Mouse (Mus musculus): Measurements from ENCODE around the gene Pou2f3.

Gene Pou2f3

DNA sequence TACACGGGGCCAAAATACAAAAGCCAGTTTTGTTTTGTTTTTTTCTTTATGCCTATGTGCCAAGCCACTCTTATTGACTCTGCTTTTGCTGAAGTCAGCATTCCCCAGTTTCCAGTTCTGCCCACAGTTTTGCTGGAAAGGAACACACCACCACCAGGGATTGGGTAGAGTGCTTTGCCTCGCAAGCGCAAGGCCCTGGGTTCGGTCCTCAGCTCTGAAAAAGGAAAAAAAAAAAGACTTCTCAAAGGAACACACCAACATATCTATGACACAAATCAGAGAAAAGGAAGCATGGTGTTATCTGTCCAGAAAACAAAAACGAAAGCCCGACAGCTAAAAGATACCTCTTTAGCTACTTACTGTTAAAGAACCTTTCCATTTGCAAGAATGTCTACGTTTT is 101.0 kb downstream of the Pou2f3 start:
- no peak for DNase-seq (ENCODE audit: low spot score in 2 of 2)

DNA sequence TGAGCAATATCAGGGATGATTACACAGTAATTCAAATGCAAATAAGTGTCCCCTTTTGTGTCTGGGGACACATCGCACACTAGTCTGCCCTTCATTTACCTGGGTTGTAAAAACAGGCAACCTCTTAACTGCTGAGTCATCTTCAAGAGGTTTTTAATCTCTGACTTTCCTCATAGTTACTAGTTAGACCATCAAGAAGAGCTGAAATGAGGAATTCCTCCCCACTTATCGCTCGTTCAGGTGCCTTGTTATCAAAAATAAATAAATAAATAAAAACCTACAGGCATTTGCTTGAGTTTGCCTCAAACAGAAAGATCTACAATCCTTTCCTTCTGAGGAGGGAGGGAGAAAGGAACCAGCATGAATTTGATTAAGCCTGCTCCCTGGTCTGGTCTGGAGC is 101.4 kb downstream of the Pou2f3 start:
- DNase-seq (ENCODE audit: low spot score in 2 of 2), result no peak

DNA sequence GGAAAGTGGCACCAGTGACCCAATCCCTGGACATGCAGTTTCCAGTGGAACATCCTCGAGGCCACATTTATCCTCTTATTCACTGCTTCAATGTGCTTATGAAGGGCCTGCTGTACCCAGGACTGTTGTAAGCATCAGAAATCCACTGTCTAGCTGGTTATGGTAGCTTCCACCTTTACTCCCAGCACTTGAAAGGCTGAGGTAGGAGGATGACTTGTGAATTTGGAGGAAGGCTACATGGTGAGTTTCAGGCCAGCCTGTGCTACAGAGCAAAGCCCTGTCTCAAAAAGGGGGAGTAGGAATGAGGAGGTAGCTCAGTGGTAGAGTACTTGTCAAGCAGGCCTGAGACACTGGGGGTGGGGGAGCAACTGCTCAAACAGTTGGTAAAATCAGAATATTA is 102.1 kb downstream of the Pou2f3 start:
- DNase-seq (ENCODE audit: low spot score in 2 of 2), result no peak

DNA sequence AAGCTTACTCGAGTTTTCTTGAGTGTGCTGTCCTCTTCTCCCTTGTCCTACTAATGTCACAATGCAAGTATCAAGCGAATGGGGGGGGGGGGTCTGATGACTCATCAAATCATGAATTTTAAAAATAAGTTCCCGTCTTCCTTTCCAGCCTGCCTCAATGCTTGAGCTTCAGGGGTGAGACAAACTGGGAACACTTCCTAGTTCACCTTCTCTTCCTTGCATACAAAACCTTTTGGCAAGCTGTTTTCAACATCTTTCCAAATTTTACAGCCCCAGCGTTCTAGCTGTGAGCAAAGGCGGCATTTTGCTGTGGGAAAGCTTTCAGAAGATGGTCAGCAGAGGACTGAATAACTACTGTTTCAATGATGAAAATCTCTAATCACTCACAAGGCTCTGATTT is 102.6 kb downstream of the Pou2f3 start:
- peak in 1 of 2 experiments; percentile 35 for DNase-seq (ENCODE audit: low spot score in 2 of 2)

DNA sequence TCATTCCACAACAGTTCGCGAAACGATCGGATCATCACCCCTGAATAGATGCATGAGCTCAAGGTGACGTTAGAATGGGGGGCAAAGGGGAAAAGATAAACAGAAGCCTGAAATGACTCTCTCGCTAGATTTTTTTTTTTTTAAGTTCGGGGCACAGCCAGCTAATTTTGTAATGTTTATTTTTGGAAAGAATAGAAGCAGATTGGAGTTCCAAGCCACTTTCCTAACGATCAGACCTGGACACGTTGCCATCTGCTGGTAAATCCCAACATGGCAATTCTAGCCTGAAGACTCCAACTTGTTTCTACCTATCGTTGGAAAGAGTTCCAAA is 103.0 kb downstream of the Pou2f3 start, which contains the start of gene Arhgef12:
Arhgef12 (minus strand) TSS at position 53 of the 331 bp plus-strand sequence.
- peak; percentile 53 to 75 for DNase-seq (ENCODE audit: low spot score in 2 of 2)

DNA sequence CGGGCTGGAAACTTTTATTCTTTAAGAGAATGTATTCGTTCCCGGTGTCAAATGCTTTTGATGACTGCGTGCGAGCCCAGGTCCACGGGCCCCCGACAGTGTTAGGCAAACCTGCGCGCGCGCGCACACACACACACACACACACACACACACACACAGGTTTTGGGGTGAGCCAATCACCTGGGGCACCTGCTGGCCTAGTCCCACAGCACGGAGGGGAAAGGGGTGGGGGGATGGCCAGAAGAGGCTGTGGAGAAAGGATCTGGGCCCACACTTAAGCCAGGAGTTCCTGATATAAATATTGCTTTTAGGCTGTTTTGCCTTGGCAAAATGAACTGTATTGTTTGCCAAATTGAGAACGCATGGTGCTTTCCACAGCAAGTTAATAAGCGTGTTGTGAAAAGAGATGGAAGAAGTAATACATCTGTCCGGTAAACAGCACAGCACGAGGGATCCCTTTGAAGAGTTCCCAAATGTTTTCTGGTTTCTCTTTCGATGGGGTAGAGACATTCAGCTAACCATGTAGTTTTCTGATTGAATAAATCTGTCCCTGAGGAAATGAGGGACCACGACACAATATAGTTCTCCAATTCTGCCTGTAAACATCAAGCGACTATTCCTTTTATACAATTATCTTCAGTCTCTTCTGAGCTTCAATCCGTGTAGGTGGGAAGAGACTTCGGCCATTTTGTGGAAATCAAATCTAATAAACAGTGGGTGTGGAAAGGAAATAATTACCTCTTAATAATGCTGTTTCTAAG is 103.6 kb downstream of the Pou2f3 start:
- DNase-seq (ENCODE audit: low spot score in 2 of 2), result peak in 1 of 2 experiments; percentile 31

DNA sequence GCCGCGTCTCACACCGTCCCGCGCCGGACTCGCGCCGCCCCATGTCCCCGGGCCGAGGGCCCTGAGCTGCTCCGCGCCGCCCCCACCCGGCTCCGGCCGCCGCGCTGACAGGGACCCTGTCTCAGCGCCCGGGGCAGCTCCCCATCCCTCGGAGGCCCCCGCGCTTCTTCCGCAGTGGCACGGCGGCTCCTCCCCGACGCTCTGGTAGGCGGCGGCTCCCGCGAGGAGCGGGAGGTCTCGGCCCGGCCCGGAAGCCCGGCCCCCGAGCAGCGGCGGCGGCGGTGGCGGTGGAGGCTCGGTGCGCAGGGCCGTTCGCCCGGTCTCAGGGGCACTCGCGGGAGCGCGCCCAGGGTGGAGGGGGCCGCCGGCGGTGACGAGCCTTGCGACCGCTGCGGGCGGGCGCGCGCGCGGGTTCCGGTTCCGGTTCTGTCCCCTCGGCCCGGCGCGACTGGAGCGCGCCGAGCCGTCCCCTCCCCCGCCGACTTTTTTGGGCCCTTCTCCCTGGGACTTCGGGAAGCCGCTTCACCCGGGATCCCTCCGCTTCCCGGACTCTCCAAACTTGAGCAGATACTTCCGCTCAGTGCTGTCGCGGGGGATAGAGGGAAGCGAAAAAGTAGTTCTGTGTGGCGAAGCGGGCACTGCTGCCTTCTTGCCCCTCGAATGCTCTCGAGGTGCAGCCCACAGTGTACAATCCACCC is 104.4 kb downstream of the Pou2f3 start:
- DNase-seq (ENCODE audit: low spot score in 2 of 2), result peak; percentile 85 to 90

DNA sequence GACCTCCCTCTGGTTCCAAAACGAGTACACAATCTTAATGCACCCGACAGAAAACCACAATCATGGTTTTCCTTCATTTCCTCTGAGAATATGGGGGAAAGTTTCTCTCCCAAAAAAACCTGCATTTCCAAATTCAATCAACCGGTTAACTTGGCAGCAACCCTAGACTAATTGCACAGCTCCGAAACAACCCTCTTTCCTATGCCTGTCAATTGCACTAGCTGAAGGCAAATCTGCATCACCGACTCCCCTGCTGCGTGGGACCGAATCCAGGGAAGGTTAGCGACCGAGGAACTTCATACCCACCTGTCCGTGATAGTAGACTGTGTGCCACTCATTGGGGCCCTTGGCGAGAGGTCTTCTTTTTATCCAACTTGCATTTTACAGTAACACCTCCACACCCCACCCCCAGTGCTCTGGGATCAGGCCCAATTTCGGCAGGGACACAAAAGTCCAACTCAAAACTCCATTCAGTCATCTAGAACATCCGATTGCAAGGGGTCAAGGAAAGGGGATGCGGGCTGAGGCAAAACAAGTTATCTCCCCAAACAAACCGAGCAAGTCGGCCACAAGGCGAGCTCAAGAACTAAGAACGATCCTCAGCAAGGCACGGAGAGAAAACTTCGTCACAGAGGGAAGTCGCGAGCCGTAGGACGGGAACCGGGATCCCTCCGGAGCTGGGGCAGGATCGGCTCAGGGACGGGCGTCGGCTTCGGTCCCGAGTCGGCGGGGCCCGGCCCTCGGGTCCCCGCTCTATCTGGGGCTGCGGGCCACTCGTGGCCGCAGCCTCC is 105.1 kb downstream of the Pou2f3 start:
- DNase-seq (ENCODE audit: low spot score in 2 of 2), result peak; percentile 47 to 49

DNA sequence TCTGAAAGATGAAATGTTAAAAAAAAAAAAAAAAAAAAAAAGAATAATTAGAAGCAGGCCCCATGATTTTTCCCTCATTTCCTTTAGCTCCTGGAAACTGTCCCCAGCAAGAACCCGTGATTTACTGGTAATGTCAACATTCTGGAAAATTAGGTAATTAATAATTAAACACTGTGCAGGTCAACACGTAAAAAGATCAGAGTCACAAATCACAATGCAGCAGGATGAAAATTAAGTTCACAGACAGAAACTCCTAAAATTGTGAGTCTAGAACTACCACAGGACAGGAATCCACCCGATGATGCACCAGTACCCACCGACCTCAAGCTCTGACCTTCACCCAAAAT is 105.7 kb downstream of the Pou2f3 start:
- no peak for DNase-seq (ENCODE audit: low spot score in 2 of 2)

DNA sequence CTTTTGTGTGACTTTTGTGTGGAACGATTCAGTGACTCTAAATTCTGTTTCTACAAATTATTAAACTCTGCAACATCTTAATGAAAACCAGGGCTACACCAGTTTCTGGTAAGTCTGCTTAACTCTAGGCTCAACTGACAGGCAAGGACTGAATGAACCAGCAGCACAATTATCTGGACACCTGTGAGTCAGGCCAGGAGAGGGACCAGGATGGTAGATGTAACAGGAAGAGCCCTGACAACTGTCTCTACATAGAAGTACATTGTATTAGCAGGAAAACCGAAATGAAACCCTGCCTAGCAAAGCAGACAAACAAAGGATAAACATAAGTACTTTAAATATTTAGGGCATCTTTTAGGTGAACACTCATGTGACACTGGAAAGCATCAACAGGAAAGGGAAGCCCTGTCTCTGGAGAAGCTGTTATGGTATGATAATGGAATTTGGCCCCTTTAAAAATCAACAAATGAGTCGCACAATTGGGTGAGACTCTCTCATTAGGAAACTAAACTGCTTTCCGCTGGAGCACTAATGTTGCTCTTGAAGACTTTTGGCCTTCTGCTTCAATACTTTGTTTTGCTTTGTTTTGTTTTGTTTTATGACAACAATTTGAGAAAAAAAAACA is 106.4 kb downstream of the Pou2f3 start:
- DNase-seq (ENCODE audit: low spot score in 2 of 2), result no peak

DNA sequence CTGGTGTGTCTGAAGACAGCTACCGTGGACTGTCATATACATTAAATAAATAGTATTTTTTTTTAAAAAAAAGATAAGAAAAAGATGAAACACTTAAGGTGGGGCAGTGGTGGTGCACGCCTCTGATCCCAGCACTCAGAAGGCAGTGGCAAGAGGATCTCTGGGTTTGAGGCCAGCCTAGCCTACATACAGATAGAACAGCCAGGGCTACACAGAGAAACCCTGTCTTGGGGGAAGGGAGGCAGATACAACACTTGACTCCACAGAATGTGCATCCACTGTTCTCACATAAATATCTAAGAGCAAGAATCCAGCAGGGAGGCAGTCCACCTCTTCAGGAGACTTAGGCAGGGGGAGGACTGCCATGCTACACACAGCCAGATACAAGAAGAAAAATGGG is 107.2 kb downstream of the Pou2f3 start:
- no peak for DNase-seq (ENCODE audit: low spot score in 2 of 2)

DNA sequence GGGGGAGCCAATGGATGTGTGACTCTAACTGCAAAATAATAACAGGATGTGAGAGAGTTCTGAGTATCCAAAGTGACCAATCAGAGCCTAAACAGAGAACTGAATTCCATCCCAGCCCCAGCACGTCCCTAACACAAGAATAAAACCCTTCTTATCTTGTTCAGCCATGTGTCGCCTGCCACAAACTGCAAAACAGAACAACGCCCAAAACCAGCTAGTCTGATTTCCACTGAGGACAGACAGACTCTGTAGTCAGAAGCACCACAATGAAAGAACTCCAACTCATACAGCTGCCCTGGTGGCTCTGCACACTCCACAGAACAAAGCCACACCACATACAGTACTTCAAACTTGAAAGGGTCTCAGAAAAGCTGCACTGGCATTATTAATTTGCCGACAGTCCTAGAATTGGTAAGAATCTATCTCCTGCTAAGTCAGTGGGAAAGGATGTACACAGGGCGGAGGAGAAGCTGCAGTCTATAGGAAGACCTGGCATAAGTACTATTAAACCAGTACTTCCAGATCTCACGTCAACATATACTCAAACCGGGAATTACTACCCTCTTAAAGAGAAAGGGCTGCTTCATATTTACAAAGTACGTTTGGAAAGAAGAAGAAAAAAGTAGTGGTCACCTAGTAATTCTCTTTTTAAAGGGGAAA is 108.1 kb downstream of the Pou2f3 start:
- DNase-seq (ENCODE audit: low spot score in 2 of 2), result no peak

DNA sequence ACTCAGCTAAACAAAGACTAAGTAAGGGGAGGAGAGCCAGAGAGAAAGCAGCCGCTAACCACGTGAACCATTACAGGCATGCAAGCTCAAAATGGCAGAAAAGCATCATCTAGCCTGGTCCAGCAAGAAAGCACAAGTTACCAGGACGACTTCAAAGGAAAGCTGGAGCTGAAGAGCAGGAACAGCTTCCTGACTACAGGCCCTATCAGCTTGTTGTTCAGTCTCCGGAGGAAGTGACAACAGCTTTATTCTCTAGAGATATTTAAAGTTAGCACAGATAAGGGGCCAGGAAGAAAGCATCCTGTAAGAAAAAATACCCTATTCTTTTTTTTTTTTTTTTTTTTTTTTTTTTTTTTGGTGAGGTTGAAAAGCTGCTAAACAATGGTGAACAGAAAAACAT is 111.2 kb downstream of the Pou2f3 start:
- no peak for DNase-seq (ENCODE audit: low spot score in 2 of 2)

DNA sequence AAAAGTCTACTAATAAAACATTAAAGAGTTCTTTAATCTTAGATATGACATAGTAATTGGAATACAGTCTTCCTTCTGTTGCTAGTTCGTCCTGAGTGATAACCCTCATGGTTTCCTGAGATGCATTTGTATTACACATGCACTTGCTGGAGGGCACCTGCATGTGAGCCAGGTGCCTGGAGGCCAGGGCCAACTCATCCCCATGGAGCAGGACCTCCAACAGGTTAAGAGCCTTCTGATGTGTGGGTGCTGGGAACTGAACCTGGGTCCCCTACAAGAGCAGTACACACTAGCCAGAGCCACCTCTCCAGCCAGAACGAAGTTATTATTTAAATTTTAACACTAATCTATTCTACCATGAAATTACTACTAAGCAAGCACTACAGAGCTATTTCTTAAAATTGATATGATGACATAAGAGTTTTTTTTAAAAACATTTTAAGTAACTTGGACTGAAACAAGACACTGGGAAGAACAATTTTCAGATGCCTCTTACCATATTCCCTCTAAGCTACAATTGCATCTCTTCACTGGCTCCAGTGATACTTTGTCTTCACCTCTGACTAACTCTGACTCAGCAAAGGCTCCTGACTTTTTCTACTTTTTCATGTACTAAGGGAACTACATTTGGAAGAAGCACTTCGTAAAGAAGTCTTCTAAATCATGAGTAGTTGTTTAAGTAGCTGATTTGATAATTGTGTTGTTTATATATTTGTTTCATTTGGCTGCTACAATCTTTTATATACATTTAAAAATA is 112.2 kb downstream of the Pou2f3 start:
- DNase-seq (ENCODE audit: low spot score in 2 of 2), result no peak

DNA sequence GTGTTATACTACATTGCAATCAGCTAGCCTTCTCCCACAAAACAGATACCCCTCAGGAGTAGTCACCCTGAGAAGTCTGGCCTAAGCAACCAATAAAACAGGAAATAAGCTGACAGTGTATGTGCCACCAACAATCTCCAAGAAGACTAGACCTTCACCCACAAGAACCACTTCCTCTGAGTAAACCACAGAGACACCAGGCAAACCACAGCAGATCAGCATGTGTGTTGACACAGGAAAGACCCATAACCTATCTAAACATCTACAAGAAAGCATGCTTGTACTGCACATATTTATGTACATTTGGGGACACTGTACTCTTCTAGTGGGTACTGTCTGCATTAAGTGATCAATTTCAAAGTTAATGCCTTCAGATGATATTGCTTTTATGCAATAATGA is 113.8 kb downstream of the Pou2f3 start:
- DNase-seq (ENCODE audit: low spot score in 2 of 2), result no peak

DNA sequence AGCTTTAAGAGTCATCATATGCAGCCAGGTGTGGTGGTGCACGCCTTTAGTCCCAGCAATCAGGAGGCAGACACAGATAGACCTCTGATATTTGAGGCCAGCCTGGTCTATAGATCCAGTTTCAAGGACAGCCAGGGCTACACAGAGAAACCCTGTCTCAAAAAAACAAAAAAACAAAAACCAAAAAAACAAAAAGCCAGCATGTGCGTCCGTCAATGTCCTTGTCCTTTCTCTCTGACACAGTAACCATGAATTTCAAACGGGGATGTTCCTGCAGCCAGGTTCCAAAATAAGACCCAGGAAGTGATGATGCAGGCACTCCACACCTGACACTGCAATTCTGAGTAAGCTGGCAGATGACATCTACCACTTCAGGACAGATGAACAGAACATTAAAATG is 115.3 kb downstream of the Pou2f3 start:
- DNase-seq (ENCODE audit: low spot score in 2 of 2), result no peak

DNA sequence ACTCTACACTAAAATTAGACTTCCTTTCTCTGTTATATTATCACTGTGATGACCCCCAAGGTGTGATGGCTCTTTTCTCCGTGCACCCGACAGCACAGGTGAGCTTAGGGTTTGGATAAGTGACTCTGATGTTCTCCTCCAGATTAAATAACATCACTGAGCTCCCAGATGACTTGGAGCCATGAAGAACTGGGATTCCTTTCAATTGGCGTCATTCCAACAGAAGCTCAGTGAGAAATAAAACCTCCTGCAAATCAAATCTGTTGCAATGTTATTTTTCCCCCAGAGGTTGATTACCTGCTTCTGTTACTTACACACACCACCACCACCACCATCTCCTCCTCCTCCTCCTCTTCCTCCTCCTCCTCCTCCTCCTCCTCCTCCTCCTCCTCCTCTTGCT is 116.4 kb downstream of the Pou2f3 start:
- DNase-seq (ENCODE audit: low spot score in 2 of 2), result peak in 1 of 2 experiments; percentile 45

DNA sequence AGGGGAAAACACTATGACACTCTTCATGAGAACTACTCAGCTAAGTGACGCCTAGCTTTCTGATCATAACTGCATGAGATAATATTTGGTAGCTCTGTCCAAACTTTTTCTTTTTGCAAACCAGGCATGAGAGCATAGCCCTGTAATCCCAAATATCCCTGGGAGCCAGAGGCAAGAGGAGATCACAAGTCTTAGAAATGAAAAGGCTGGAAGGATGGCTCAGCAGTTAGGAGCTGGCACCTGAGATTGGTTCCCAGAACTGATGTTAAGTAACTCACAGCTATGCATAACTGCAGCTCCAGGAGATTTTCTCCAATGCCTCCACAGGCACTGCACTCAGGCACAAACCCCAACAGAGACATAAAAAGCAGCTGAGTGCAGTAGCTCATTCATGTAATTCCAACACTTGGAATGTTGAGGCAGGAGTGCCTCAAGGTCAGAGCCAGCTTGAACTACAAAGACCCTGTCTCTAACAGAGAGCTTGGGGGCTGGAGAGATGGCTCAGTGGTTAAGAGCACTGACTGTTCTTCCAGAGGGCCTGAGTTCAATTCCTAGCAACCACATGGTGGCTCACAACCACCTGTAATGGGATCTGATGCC is 124.4 kb downstream of the Pou2f3 start:
- no peak for DNase-seq (ENCODE audit: low spot score in 2 of 2)

DNA sequence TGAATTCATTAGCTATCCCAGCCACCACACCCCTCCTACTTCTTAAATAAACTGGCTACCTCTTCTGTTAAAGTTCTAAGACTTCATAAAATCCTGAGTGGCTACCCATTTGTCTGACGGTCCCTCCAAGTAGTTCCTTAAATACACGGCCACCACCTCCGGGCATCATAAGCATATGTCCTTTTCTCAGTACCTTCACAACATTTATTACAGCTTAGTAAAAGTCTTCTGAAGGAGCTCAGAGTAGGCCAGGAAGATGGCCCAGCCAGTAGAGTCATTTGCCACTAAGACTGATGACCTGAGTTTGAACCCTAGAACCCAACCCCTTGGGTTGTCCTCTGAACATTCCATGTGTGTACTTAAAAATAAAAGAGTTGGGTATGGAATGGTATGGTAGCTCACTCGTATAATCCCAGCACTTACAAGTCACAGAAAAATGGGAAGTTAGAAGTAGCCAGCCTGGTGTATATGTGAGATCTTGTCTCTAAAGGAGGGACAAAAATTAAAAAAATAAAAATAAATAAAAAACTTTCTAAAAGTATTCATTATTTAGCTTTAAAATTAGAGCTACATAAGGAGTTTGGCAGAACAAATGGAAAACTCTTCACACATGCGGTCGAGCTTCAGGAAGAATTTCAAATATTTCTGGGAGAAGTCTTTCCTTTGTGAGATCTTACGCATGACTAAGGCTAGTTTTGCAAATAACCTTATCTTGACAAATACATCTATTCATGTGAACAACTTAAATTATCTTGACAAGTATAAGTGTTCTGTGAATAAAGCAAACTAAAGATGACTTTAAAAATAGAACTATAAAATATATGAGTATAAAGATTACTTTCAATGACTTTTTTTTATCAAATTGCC is 125.4 kb downstream of the Pou2f3 start:
- no peak for DNase-seq (ENCODE audit: low spot score in 2 of 2)
